In the genomic region with DNA sequence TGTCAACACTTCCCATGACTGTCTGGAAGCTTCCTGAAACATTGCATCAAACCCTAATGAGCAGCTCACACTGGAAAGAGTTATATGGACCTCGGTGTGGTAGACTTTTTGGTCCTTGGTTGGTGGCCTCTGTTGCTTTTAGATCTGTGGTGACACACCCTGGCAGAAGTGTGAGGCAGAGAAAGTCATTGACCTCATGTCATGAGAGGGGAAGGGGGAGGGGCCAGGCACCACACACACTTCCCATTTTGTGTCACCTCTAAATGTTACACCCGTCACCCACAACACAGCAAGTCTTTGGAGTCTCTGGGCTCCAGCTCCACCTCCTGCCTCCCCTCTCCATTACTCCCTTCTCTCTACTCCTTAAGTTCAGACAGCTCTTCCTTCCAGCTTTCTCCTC, we compare ENCODE assay signal across 16 mouse cellular contexts. TPM values are rescaled to one million over a fixed set of nuclear protein-coding genes. Genes with fewer than 3 reads are reported as not detected.
A peak's percentile ranks its signal among the peaks of the same experiment; 100 is the strongest.
DNase-seq lines count a peak whose midpoint lies in the region; ATAC-seq and TF ChIP-seq lines count a peak whose summit lies in the region.
"Had no signal": no experiment of that assay in that cellular context is flagged by ENCODE, and none has a peak within 500 bp of the region (broad histone marks: within the 10 kb centered on the region; RNA-seq: fewer than 3 reads in every experiment).

No protein-coding gene starts in this region.

- H3K27ac ChIP-seq in bone marrow macrophage, adult 2 months (ENCODE audit: insufficient read depth, low read depth, low read length), result peak overlapping the region; percentile 61
- peak overlapping the region; percentile 73 for H3K27ac ChIP-seq in macrophage
- H3K27ac ChIP-seq in hindbrain, postnatal 0 days, result no peak overlapping the region
- H3K27ac ChIP-seq: embryonic facial prominence, embryonic 12.5 days; intestine, embryonic 15.5 days; layer of hippocampus, adult 2 months; limb, embryonic 13.5 days had no signal

- H3K27me3 ChIP-seq in splenic B cell, adult 2 months (ENCODE audit: control insufficient read depth, insufficient read depth, low read length, poor library complexity, severe bottlenecking), result no peaks in the 10 kb centered on the region
- no peaks in the 10 kb centered on the region for H3K27me3 ChIP-seq in hindbrain, postnatal 0 days (ENCODE audit: insufficient read depth, low read length)
- H3K27me3 ChIP-seq: embryonic facial prominence, embryonic 12.5 days; intestine, embryonic 15.5 days; limb, embryonic 13.5 days had no signal

- no peak overlapping the region for H3K4me2 ChIP-seq in hindbrain, postnatal 0 days (ENCODE audit: low read depth, low read length)
- H3K4me2 ChIP-seq: embryonic facial prominence, embryonic 12.5 days; heart, embryonic 12.5 days; intestine, embryonic 15.5 days; limb, embryonic 13.5 days had no signal

- peak; percentile 15 to 17 for DNase-seq in lung, adult 18-20 months
- no peak for DNase-seq in lung, postnatal 25 days (ENCODE audit: low spot score)
- DNase-seq in splenic B cell, adult 2 months (ENCODE audit: low read depth, low spot score), result peak; percentile 7
- DNase-seq in cerebellum, adult 9-11 months, result no peak
- DNase-seq in hindbrain, postnatal 0 days (ENCODE audit: low spot score), result no peak
- DNase-seq: cerebellum, postnatal 36 days; gastrocnemius, postnatal 25 days; midbrain, embryonic 14.5 days; right cerebral cortex, postnatal 25 days had no signal

- TF ChIP-seq POLR2A in bone marrow macrophage, adult 2 months (IDR thresholded peaks at IDR 0.05; ENCODE audit: borderline replicate concordance, low read depth, low read length), result no peak

- H3K4me3 ChIP-seq in bone marrow macrophage, adult 2 months (ENCODE audit: insufficient read depth, low read length), result no peak overlapping the region
- H3K4me3 ChIP-seq in macrophage (ENCODE audit: inconsistent target), result no peak overlapping the region
- H3K4me3 ChIP-seq in hindbrain, postnatal 0 days (ENCODE audit: low read length), result no peak overlapping the region
- H3K4me3 ChIP-seq: embryonic facial prominence, embryonic 12.5 days; heart, embryonic 12.5 days; intestine, embryonic 15.5 days; layer of hippocampus, adult 2 months; limb, embryonic 13.5 days had no signal

- TF ChIP-seq CTCF in bone marrow macrophage, adult 2 months (IDR thresholded peaks at IDR 0.05; ENCODE audit: low read depth, low read length), result no peak
- TF ChIP-seq CTCF in hindbrain, postnatal 0 days (IDR thresholded peaks at IDR 0.05; ENCODE audit: low read depth), result no peak

- 0% methylated on average over 2 of the region's 2 CpGs for WGBS in macrophage (ENCODE audit: missing documents)
- WGBS in hindbrain, postnatal 0 days, result 83% methylated on average over 2 of the region's 2 CpGs

- ATAC-seq in hindbrain, postnatal 0 days, result no peak
- ATAC-seq: intestine, embryonic 15.5 days had no signal

- no peaks in the 10 kb centered on the region for H3K9me3 ChIP-seq in hindbrain, postnatal 0 days (ENCODE audit: low read length)
- H3K9me3 ChIP-seq: embryonic facial prominence, embryonic 12.5 days; heart, embryonic 12.5 days; intestine, embryonic 15.5 days; limb, embryonic 13.5 days had no signal

- no peak overlapping the region for H3K9ac ChIP-seq in hindbrain, postnatal 0 days (replicated peaks; ENCODE audit: low read length)
- H3K9ac ChIP-seq: embryonic facial prominence, embryonic 12.5 days; heart, embryonic 12.5 days; intestine, embryonic 15.5 days; limb, embryonic 13.5 days had no signal

- peaks cover 18% of the 10 kb centered on the region for H3K4me1 ChIP-seq in bone marrow macrophage, adult 2 months (ENCODE audit: control insufficient read depth, insufficient read depth, low read length)
- H3K4me1 ChIP-seq in hindbrain, postnatal 0 days (ENCODE audit: insufficient read depth, low read length), result peaks cover 4% of the 10 kb centered on the region; the same call in 1 of the 2 replicates
- H3K4me1 ChIP-seq: intestine, embryonic 15.5 days had no signal

- H3K79me2 ChIP-seq in macrophage (ENCODE audit: inconsistent target), result no peaks in the 10 kb centered on the region

- H3K36me3 ChIP-seq in macrophage (ENCODE audit: inconsistent target), result no peaks in the 10 kb centered on the region
- H3K36me3 ChIP-seq in splenic B cell, adult 2 months (ENCODE audit: control insufficient read depth, insufficient read depth, low read length, poor library complexity, severe bottlenecking), result no peaks in the 10 kb centered on the region
- no peaks in the 10 kb centered on the region for H3K36me3 ChIP-seq in hindbrain, postnatal 0 days (ENCODE audit: insufficient read depth, low read length)
- H3K36me3 ChIP-seq: embryonic facial prominence, embryonic 12.5 days; heart, embryonic 12.5 days; intestine, embryonic 15.5 days; limb, embryonic 13.5 days had no signal

RNA-seq across cellular contexts. Expression of a gene that starts 59.5 kb away (rescaled TPM):
- not detected in 2 replicates for polyA plus RNA-seq in bone marrow macrophage, adult 2 months (2012; ENCODE audit: insufficient read depth, insufficient read length, missing spikeins)
- total RNA-seq in macrophage (2018; cell fraction: chromatin; rRNA removed), result 1 to 10 TPM in 1 of 26 experiments, not detected in 25; 1.9 TPM
- total RNA-seq in macrophage (2018; cell fraction: cytosol; rRNA removed), result not detected
- total RNA-seq in macrophage (2018; cell fraction: nucleus; rRNA removed), result under 1 TPM in 2 of 26 experiments, not detected in 24; 0.42 to 0.56 TPM
- polyA plus RNA-seq in macrophage (2018), result not detected in 3 replicates
- 8,203 and 10,251 TPM in 2 replicates for total RNA-seq in hindbrain, postnatal 0 days (2014; rRNA removed)
- polyA plus RNA-seq in hindbrain, postnatal 0 days (2015; fragmentation: Nextera tagmentation; extraction: Ambion mirVana), result 5,188 and 5,840 TPM in 2 replicates

Comparison
In these comparisons a context has a peak if more than half of its experiments do, and no peak if none do; other contexts are left out.
1. DNase-seq: peak in lung, adult 18-20 months (2 of 2) and splenic B cell, adult 2 months (single experiment); none in lung, postnatal 25 days (single experiment), cerebellum, adult 9-11 months (single experiment) and hindbrain, postnatal 0 days (single experiment).
2. RNA of a gene that starts 59.5 kb away (polyA plus RNA-seq): 5,188 to 5,840 TPM in hindbrain, postnatal 0 days; not detected in bone marrow macrophage, adult 2 months and not detected in macrophage; every median in the first group is over 1,000 times any median in the second.